Mouse (Mus musculus) CD4-positive, CD25-positive, alpha-beta regulatory T cell, adult 4 months (primary cell): ENCODE data around the gene Pfn3. TPM values are rescaled to one million over a fixed set of nuclear protein-coding genes. Genes with fewer than 3 reads are reported as not detected.
A peak's percentile ranks its signal among the peaks of the same experiment; 100 is the strongest.

ENCODE experiments used
- ATAC-seq: one replicate; pipeline ENCODE4 v1.8.0; 2017
- polyA plus RNA-seq, 2 experiments: library from polyadenylated mRNA; unstranded; fragments of 100-300 nt; shearing (Covaris generic); gene quantifications; one replicate each; pipeline ENCODE4 v1.2.1; 2017

The Pfn3 gene
- polyA plus RNA-seq, 2 experiments from 2014 or later = not detected

DNA sequence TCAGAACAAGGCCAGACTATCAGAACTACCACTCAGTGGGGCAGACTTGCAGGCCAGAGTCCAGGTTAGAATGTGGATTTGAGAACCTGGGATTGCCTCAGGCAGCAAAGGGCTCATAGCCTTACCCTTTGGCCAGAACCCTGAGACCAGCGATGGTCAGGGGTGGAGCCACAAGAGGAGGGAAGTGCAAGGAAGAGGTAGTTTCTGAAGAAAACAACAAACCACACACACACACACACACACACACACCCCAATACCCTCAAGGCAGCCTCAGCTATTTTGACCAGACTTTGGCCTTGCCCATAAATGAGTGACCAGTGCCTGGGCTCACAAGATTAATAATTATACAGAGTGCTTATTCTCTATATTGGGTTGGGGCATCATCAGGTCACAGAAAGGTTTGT, 23.4 kb downstream of the Pfn3 start:
- ATAC-seq = no peak

DNA sequence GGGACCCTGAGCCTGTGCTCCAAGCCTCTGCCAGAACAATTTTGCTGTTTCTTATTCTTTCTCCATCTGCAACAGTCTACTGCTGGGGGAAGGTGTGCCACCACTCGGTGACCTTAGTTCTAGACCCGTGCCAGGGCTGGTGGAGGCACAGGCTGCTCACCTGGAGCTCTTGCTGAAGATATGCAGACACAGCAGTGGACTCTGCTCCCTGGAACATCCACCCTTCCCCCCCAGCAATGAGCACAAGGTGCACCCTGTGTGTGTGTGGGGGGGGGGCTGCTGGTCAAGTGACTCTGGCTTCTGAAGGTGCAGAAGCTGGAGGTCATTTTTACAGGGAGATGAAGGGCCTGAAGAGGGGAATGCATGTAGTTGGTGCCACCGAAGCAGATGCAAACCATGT, 24.4 kb downstream of the Pfn3 start:
- ATAC-seq = no peak

DNA sequence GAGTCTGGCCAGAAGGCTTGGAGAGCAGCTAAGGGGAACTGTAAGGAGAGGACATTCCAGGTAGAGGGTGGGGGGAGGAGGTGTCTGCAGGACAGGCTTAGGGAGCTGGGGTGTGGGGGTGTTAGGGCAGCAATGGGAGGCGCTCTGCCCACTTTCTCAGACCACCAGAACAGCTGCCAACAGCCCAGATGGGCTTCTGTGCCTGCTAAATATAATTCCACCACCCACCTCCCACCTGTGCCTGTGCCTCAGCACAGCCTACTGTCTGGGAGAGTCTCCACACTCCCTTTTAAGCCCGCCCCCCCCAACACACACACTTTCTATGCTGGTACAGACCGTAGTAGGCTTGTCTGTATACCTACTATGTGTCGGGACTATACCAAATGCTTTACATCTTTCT, 33.2 kb downstream of the Pfn3 start:
- no peak for ATAC-seq

DNA sequence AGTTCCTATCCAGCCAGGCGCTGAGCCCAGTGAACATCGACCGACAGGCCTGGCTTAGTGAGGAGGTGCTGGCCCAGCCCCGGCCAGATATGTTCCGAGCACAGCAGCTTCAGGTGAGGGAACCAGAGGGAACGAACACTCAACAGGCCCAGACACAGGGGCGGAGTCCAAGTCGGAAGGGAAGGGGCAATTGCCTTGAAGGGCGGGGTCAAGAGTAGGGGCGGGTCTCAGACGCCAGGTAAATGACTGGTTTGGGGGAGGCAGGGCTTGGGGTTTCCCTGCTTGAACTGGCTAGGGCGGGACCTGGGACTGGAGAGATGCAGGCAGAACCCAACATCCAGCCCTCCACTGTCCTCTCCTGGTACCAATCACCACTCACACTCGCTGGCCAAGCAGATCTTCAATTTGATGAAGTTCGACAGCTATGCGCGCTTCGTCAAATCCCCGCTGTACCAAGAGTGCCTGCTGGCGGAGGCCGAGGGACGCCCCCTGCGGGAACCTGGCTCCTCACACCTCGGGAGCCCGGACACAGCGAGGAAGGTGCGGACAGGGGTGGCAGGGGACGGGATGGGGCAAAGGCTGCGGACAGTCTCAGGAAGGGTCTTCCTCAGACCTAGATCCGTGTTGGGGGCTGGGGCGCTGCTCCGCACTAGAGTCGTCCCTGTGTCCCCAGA, 36.0 kb downstream of the Pfn3 start:
- no peak for ATAC-seq

DNA sequence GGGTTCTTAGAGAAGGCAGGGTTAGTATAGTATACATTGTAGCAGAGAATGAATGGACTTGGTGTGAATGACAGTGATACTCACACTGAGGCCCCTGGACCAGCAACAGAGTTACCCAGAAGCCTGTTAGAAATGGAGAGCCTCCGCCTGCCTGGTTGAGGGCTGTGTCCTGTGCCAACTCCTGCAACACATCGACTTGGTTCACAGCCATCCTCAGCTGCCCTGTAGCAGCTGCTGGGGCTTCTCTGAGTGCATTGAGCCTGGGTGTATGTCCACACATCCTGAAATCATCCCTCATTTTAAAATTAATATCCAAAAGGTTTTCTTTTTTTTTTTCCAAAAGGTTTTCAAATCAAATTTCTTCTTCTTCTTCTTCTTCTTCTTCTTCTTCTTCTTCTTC, 39.2 kb downstream of the Pfn3 start:
- ATAC-seq = no peak

DNA sequence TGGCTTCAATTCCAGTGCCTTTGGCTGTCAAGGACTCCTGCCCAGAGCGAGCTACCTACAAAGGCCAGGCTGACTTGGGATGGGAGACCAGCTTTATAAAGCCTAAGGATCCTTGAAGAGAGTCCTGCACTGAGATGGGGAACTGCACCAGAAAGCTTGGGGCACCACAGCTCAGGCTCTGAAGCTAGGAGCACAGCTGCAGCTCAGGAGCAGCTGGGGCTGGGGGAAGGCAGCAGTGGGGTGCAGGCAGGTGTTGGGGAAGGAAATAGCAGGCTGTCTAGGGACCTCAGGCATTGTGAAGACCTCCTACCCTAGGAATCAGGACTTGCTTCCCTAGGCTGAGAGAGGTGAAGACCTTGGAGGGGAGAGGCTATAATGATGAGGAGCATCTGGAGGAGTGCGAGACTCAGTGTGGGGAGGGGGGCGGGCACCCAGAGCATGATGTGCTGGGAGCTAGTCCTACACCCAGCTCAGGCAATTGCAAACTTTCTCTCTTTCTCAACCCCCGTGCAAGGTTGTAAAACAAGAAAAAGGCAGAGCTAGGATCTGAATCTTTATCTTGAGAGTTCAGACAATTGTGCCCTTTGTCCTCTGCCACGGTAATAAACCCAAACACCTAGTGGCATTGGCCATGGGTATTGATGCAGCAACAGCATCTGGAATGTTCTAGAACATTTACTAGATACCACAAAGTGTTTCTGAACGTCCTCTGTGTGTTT, 40.7 kb downstream of the Pfn3 start:
- ATAC-seq = no peak

DNA sequence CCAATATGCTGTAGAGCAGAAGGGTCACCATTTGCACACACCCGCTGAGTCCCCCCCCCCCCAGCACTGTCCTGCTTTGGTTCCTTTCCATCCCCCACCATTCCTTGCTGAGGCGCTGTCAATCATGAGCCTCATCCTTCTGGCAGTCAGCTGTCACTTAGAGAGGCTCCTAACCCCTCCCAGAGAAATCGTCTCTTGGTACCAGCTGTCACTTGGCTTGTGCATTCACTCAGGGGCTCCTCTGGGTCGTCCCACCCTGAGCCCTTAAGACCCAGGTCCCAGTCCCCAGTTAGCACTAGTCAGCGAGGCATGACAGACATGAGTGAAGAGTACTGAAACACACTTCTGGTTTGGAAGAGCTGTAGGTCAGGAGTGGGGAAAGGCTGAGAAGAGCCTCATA, 43.3 kb downstream of the Pfn3 start:
- ATAC-seq = no peak

DNA sequence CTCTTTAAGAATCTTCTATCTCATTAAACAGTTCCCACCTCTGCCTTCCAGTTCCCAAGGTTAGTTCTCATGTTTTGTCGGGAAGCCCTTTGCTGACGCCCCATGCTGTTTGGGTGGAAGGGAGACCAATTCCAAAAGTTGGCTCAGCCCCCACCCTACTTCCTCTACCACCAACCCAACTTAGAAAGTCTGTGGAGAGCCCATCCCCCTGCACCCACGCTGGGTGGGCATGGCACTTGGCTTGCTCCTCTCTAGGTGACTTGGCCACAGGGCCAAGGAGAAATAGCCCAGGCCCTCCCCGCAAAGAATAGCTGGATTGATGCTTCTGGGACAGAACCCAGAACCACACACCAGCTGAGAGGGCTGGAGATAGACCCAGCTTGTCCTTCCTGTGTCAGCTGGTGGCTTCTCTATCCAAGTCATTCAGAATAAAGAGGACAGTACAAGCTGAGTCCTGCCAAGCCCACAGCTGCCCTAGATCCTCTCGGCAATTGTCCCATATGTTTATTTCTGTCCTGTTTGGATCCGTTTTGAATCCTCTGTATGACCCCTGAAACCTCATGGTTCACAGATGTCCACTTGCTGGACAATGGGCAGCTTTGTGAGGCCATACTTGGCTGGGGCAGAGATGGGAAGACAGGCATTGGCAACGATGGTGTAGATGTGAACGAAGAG, 43.9 kb downstream of the Pfn3 start:
- no peak for ATAC-seq

DNA sequence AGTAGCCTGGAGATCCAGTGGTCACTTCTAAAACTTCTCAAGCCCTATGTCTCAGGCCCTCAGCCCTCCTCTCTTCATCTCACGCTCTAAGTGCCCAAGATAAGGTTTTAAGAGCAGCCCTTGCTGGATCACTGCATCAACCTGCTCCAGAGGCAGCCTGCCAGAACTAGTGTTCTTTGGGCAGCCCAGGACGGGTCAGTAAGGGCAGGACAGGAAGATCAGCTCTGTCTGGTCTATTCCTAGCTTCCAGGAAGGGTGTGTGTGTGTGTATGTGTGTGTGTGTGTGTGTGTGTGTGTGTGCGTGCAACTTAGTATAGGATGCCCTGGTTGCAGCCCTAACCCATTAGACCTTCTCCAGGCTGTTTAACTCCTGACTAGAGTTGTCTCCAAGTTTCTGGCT, 44.8 kb downstream of the Pfn3 start:
- no peak for ATAC-seq

DNA sequence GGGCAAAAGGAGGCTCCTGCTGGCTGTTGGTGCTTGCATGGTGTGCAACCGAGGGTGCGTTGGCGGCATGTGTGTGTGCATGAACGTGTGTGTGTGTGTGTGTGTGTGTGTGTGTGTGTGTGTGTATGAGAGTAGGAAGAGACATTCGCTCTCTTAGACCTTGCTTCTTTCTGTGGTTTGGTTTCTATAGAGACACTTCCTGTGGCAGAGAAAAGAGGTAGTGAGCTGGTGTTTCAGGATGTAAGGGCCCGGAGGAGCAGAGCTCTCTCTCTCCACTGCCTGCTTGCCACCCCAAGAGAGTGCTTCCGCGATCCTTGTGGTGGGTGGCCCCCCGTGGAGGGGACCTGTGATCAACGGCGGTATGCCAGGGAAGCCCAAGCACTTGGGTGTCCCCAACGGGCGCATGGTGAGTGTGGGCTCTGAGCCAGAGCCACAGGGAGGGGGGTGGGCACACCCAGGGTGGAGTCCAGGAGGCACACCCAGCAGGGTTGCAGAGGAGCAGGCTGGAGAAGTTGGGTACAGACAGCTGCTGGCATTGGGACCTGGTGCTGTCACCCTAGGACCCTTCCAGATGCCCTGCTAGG, 45.4 kb downstream of the Pfn3 start, which contains the start of gene Rgs14:
Gene Rgs14, plus strand, starts transcription at position 202 of the 584 bp plus-strand sequence.
- peak; percentile 98 for ATAC-seq

DNA sequence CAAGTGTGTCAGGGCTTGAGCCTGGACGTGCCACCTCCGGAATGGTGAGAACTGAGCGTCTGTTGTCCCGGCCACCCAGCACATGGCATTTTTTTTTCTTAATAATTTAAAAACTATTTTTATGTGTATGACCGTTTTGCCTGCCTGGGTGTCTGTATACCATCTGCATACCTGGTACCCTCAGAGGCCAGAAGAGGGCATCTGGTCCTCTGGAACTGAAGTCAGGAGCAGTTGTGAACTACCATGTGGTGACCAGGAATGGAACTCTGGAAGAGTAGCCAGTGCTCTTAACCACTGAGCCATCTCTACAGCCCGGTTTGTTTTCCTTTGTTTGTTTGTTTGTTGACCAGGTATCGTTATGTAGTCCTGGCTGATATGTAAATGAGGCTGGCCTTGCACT, 46.6 kb downstream of the Pfn3 start:
- ATAC-seq = no peak

Other genes starting within 250 kb of the Pfn3 start
- gene Nsd1, start 205.4 kb downstream of the Pfn3 start, polyA plus RNA-seq = 10 to 100 TPM; 63.0 to 64.6 TPM
- 100 to 1,000 TPM; 207 to 213 TPM for gene Prelid1, start 94.7 kb downstream of the Pfn3 start, polyA plus RNA-seq
- 10 to 100 TPM in 1 of 2 experiments, 1 to 10 TPM in 1; 7.1 to 14.0 TPM for gene Rab24, start 93.3 kb downstream of the Pfn3 start, polyA plus RNA-seq
- gene Mxd3, start 85.4 kb downstream of the Pfn3 start, polyA plus RNA-seq = 1 to 10 TPM; 3.4 to 6.1 TPM
- gene Lman2, start 52.4 kb downstream of the Pfn3 start, polyA plus RNA-seq = 10 to 100 TPM; 59.0 to 66.4 TPM
- 10 to 100 TPM; 71.0 to 88.5 TPM for gene Rgs14, start 45.5 kb downstream of the Pfn3 start, polyA plus RNA-seq
- not detected for gene Slc34a1, start 17.0 kb downstream of the Pfn3 start, polyA plus RNA-seq
- gene F12, start 11.6 kb upstream of the Pfn3 start, polyA plus RNA-seq = not detected
- 10 to 100 TPM; 26.4 to 36.7 TPM for gene Grk6, start 29.8 kb upstream of the Pfn3 start, polyA plus RNA-seq
- gene Prr7, start 49.0 kb upstream of the Pfn3 start, polyA plus RNA-seq = not detected
- not detected for gene Dbn1, start 72.9 kb upstream of the Pfn3 start, polyA plus RNA-seq
- 10 to 100 TPM in 1 of 2 experiments, 1 to 10 TPM in 1; 6.3 to 14.6 TPM for gene Pdlim7, start 98.4 kb upstream of the Pfn3 start, polyA plus RNA-seq
- gene Dok3, start 114.1 kb upstream of the Pfn3 start, polyA plus RNA-seq = 1 to 10 TPM in 1 of 2 experiments, under 1 TPM in 1; 0.35 to 1.0 TPM
- gene Ddx41, start 121.4 kb upstream of the Pfn3 start, polyA plus RNA-seq = 10 to 100 TPM; 55.8 to 74.2 TPM
- gene Fam193b, start 155.9 kb upstream of the Pfn3 start, polyA plus RNA-seq = 10 to 100 TPM; 36.3 to 40.2 TPM
- 100 to 1,000 TPM; 206 to 437 TPM for gene Tmed9, start 158.5 kb upstream of the Pfn3 start, polyA plus RNA-seq
- gene B4galt7, start 184.7 kb upstream of the Pfn3 start, polyA plus RNA-seq = 10 to 100 TPM; 20.5 to 42.3 TPM
- 10 to 100 TPM; 41.7 to 46.1 TPM for gene Caml, start 207.8 kb upstream of the Pfn3 start, polyA plus RNA-seq
- 10 to 100 TPM; 58.1 to 64.6 TPM for gene Ddx46, start 219.8 kb upstream of the Pfn3 start, polyA plus RNA-seq